Mouse (Mus musculus): ENCODE measurements around the gene Prss16. TPM values are rescaled to one million over a fixed set of nuclear protein-coding genes. Genes with fewer than 3 reads are reported as not detected.

Gene Prss16
- total and polyA plus RNA-seq, 3 experiments = 0.47 TPM; not detected in 2

DNA sequence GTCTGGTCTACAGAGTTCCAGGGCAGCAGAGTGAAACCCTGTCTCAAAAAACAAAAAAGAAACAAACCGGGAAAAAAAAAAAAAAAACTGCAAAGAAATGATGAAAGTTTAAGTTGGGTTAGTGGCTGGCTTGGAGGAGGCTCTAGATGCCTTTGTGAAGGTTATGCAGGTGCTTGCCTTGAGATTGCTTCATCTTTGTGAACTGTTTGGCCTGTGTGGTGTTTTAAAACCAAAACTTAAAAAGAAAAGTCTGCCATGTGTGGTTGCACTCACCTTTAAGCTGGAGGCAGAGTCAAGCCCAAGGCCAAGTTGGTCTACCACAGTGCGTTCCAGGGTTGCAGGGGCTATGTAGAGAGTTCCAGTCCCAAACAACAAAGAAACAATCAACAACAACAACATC is 39.5 kb upstream of the Prss16 start (continued):
- TF ChIP-seq EP300 (IDR thresholded peaks at IDR 0.05; ENCODE audit: low read depth in 1 of 2, low read length in 2 of 2) = no peak

DNA sequence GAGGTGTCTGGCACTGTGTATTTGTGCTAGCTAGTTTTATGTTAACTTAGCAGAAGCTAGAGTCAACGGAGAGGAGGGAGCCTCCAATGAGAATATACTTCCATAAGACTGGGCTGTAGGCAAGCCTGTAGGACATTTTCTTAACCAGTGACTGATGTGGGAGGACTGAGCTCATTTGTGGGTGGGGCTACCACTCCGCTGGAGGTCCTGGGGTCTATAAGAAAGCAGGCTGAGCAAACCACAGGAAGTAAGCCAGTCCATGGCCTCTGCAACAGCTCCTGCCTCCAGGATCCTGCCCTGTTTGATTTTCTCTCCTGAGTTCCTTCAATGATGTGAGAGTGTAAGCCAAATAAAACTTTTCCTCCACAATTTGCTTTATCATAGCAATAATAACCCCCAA is 35.8 kb upstream of the Prss16 start:
- DNase-seq (ENCODE audit: low read depth, low spot score) = no peak
- Histone ChIP-seq H3K9me3 (replicated peaks; ENCODE audit: insufficient read depth, low read length) (no peaks in the 10 kb centered on the region), H3K27me3 (ENCODE audit: control insufficient read depth in 1 of 2, insufficient read depth in 2 of 2, low read length in 2 of 2) (no peaks in the 10 kb centered on the region), H3K4me1 (ENCODE audit: control insufficient read depth in 1 of 2, insufficient read depth in 2 of 2, low read length in 2 of 2) (peaks cover 0 to 4% of the 10 kb centered on the region in 2 experiments; a peak in 1 of 4 replicates), H3K79me2 (ENCODE audit: control insufficient read depth, insufficient read depth, low read length, poor library complexity) (no peaks in the 10 kb centered on the region; the same call in 1 of the 2 replicates), H3K36me3 (ENCODE audit: control insufficient read depth in 1 of 2, insufficient read depth in 2 of 2, low read length in 2 of 2) (peaks cover 0 to 4% of the 10 kb centered on the region in 2 experiments; a peak in 2 of 4 replicates), H3K27ac (ENCODE audit: control insufficient read depth, low read depth, low read length) (no peak overlapping the region), H3K9ac (ENCODE audit: control insufficient read depth, low read depth, low read length, poor library complexity, severe bottlenecking) (no peak overlapping the region), H3K4me3 (ENCODE audit: control insufficient read depth in 1 of 2, insufficient read depth in 1 of 2, low read depth in 2 of 2, low read length in 2 of 2) (no peak overlapping the region)
- no peak for TF ChIP-seq POLR2AphosphoS2 (IDR thresholded peaks at IDR 0.05; ENCODE audit: low read length)
- TF ChIP-seq TCF12 (IDR thresholded peaks at IDR 0.05; ENCODE audit: low read depth, low read length) = no peak
- no peak for TF ChIP-seq USF1 (IDR thresholded peaks at IDR 0.05; ENCODE audit: low read depth, low read length)
- TF ChIP-seq ZNF384 (IDR thresholded peaks at IDR 0.05; ENCODE audit: low read depth, low read length) = no peak
- TF ChIP-seq POLR2A (IDR thresholded peaks at IDR 0.05; ENCODE audit: control insufficient read depth in 1 of 2, insufficient read depth in 1 of 2, low read depth in 1 of 2, low read length in 2 of 2, poor library complexity in 1 of 2) = no peak
- no peak for TF ChIP-seq ELF1 (IDR thresholded peaks at IDR 0.05; ENCODE audit: low read depth, low read length)
- no peak for TF ChIP-seq BHLHE40 (IDR thresholded peaks at IDR 0.05; ENCODE audit: borderline replicate concordance, low read depth, low read length)
- TF ChIP-seq EP300 (IDR thresholded peaks at IDR 0.05; ENCODE audit: low read depth in 1 of 2, low read length in 2 of 2) = no peak
- no peak for TF ChIP-seq CHD2 (IDR thresholded peaks at IDR 0.05; ENCODE audit: low read length)
- no peak for TF ChIP-seq JUND (IDR thresholded peaks at IDR 0.05; ENCODE audit: low read depth, low read length)
- TF ChIP-seq RCOR1 (IDR thresholded peaks at IDR 0.05; ENCODE audit: low read depth, low read length) = no peak
- TF ChIP-seq ZC3H11A (IDR thresholded peaks at IDR 0.05; ENCODE audit: low read depth, low read length) = no peak
- TF ChIP-seq TAL1 (IDR thresholded peaks at IDR 0.05; ENCODE audit: low read length) = no peak

DNA sequence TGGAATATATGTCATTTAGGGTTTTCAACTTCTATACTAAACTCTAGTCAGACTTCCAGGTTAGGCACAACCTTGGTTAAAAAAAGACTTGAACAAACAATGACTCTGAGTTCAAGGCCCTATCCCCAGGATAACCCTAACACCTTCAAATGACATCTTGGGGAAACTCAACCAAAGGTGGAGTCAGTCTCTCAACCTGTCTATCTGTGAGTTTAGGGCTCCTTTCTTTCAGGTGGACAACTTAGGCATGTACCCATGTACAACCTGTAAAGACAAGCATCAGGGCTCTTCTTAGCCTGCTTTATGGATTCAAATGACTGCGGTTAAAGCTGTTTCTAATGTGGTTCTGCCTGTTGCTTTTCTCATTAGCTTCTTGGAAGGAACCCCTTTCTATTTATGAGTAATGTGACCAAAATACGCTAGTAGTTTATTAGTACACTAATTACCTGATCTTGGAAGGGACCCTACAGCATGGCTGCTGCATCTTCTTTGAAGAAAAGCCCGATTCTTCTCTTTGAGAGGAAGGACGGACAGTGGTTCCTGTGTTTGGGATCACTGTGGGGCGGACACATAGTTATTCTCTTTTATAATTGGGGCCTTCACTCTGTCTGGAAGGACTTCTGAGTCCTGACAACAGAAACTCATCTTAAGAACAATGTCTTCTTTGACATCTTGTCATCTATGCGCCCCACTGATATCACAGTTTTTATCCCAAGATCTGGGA is 35.1 kb upstream of the Prss16 start:
- DNase-seq (ENCODE audit: low read depth, low spot score) = no peak
- Histone ChIP-seq H3K4me3 (ENCODE audit: control insufficient read depth in 1 of 2, insufficient read depth in 1 of 2, low read depth in 2 of 2, low read length in 2 of 2) (no peak overlapping the region), H3K9me3 (replicated peaks; ENCODE audit: insufficient read depth, low read length) (no peaks in the 10 kb centered on the region), H3K79me2 (ENCODE audit: control insufficient read depth, insufficient read depth, low read length, poor library complexity) (no peaks in the 10 kb centered on the region; the same call in 1 of the 2 replicates), H3K36me3 (ENCODE audit: control insufficient read depth in 1 of 2, insufficient read depth in 2 of 2, low read length in 2 of 2) (peaks cover 0 to 4% of the 10 kb centered on the region in 2 experiments; a peak in 2 of 4 replicates), H3K4me1 (ENCODE audit: control insufficient read depth in 1 of 2, insufficient read depth in 2 of 2, low read length in 2 of 2) (peaks cover 0 to 4% of the 10 kb centered on the region in 2 experiments; a peak in 1 of 4 replicates), H3K27ac (ENCODE audit: control insufficient read depth, low read depth, low read length) (no peak overlapping the region), H3K9ac (ENCODE audit: control insufficient read depth, low read depth, low read length, poor library complexity, severe bottlenecking) (no peak overlapping the region), H3K27me3 (ENCODE audit: control insufficient read depth in 1 of 2, insufficient read depth in 2 of 2, low read length in 2 of 2) (no peaks in the 10 kb centered on the region)
- no peak for TF ChIP-seq CTCF (IDR thresholded peaks at IDR 0.05 in 2 of 3, conservative IDR thresholded peaks at IDR 0.05 in 1 of 3; ENCODE audit: control insufficient read depth in 1 of 3, insufficient read depth in 1 of 3, low read depth in 2 of 3, low read length in 3 of 3, poor library complexity in 1 of 3, severe bottlenecking in 1 of 3)
- no peak for TF ChIP-seq TCF12 (IDR thresholded peaks at IDR 0.05; ENCODE audit: low read depth, low read length)
